Comparison of ENCODE assay signal across 8 mouse cellular contexts in the genomic region with DNA sequence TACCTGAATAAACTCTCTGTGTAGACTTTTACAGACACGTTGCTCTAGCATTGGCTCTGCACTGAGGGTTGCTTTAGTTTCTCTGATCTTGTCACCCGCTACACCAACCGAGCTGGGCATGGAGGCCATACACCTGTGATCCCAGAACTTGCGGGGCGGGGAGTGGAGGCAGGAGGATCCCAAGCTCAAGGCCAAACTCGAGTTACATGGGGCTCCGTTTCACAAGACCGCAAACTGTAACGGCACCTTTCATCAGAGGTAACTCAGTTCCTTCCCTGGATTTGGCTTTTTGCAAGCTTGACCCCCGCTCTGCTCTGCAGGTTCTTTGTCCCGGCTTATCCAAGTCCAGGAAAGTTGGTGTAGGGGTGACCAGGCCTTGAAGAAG. TPM values are rescaled to one million over a fixed set of nuclear protein-coding genes. Genes with fewer than 3 reads are reported as not detected.
DNase-seq lines count a peak whose midpoint lies in the region; ATAC-seq and TF ChIP-seq lines count a peak whose summit lies in the region.

No protein-coding gene starts in this region.

- peaks cover 24% of the 10 kb centered on the region for H3K4me1 ChIP-seq in kidney, embryonic 16.5 days (ENCODE audit: insufficient read depth, low read length)
- peaks cover 6% of the 10 kb centered on the region; the same call in 1 of the 2 replicates for H3K4me1 ChIP-seq in embryonic facial prominence, embryonic 11.5 days (ENCODE audit: control insufficient read depth, insufficient read depth, low read length)
- peaks cover 12% of the 10 kb centered on the region for H3K4me1 ChIP-seq in hindbrain, postnatal 0 days (ENCODE audit: insufficient read depth, low read length)
- H3K4me1 ChIP-seq in midbrain, postnatal 0 days (ENCODE audit: insufficient read depth, low read length) = peaks cover 5% of the 10 kb centered on the region; the same call in 1 of the 2 replicates

- peak overlapping the region; percentile 95 for H3K4me2 ChIP-seq in kidney, embryonic 16.5 days (replicated peaks; ENCODE audit: low read depth, low read length)
- H3K4me2 ChIP-seq in embryonic facial prominence, embryonic 11.5 days (ENCODE audit: low read depth, low read length) = peak overlapping the region; percentile 83
- peak overlapping the region; percentile 97 for H3K4me2 ChIP-seq in hindbrain, postnatal 0 days (ENCODE audit: low read depth, low read length)
- H3K4me2 ChIP-seq in midbrain, postnatal 0 days (ENCODE audit: low read depth, low read length, poor library complexity, severe bottlenecking) = peak overlapping the region; percentile 97

- no peaks in the 10 kb centered on the region for H3K27me3 ChIP-seq in kidney, embryonic 16.5 days (ENCODE audit: insufficient read depth, low read length)
- no peaks in the 10 kb centered on the region for H3K27me3 ChIP-seq in embryonic facial prominence, embryonic 11.5 days (ENCODE audit: control insufficient read depth, insufficient read depth, low read length)
- no peaks in the 10 kb centered on the region for H3K27me3 ChIP-seq in hindbrain, postnatal 0 days (ENCODE audit: insufficient read depth, low read length)
- peaks cover 3% of the 10 kb centered on the region; the same call in 1 of the 2 replicates for H3K27me3 ChIP-seq in midbrain, postnatal 0 days (ENCODE audit: insufficient read depth, low read length)

- no peak for DNase-seq in kidney, postnatal 14 days
- DNase-seq in embryonic facial prominence, embryonic 11.5 days (ENCODE audit: low spot score) = no peak
- DNase-seq in hindbrain, postnatal 0 days (ENCODE audit: low spot score) = no peak
- no peak for DNase-seq in midbrain, postnatal 0 days (ENCODE audit: low spot score)
- no peak for DNase-seq in gastrocnemius, postnatal 4 days (ENCODE audit: low spot score in 2 of 2)
- no peak for DNase-seq in layer of hippocampus, postnatal 10 days (ENCODE audit: low spot score in 2 of 2)
- DNase-seq in left cerebral cortex, adult 8-10 months (ENCODE audit: low spot score in 2 of 2) = no peak

- peak overlapping the region; percentile 85 for H3K9ac ChIP-seq in kidney, embryonic 16.5 days (replicated peaks; ENCODE audit: low read length)
- H3K9ac ChIP-seq in embryonic facial prominence, embryonic 11.5 days (replicated peaks; ENCODE audit: low read length) = peak overlapping the region; percentile 82
- H3K9ac ChIP-seq in hindbrain, postnatal 0 days (replicated peaks; ENCODE audit: low read length) = peak overlapping the region; percentile 77
- H3K9ac ChIP-seq in midbrain, postnatal 0 days (replicated peaks; ENCODE audit: low read length, poor library complexity, severe bottlenecking) = peak overlapping the region; percentile 77

- H3K4me3 ChIP-seq in kidney, embryonic 16.5 days (ENCODE audit: low read length) = peak overlapping the region; percentile 90
- peak overlapping the region; percentile 80 for H3K4me3 ChIP-seq in embryonic facial prominence, embryonic 11.5 days (ENCODE audit: low read depth, low read length)
- peak overlapping the region; percentile 91 for H3K4me3 ChIP-seq in hindbrain, postnatal 0 days (ENCODE audit: low read length)
- peak overlapping the region; percentile 68 for H3K4me3 ChIP-seq in midbrain, postnatal 0 days (ENCODE audit: low read depth, low read length)

- 21% methylated on average over 11 of the region's 11 CpGs for WGBS in kidney, embryonic 16.5 days
- WGBS in embryonic facial prominence, embryonic 11.5 days = 35% methylated on average over 11 of the region's 11 CpGs
- WGBS in hindbrain, postnatal 0 days = 31% methylated on average over 11 of the region's 11 CpGs
- WGBS in midbrain, postnatal 0 days = 33% methylated on average over 11 of the region's 11 CpGs

- H3K9me3 ChIP-seq in kidney, embryonic 16.5 days (ENCODE audit: low read length) = no peaks in the 10 kb centered on the region
- H3K9me3 ChIP-seq in embryonic facial prominence, embryonic 11.5 days (replicated peaks; ENCODE audit: control insufficient read depth, low read length) = no peaks in the 10 kb centered on the region
- H3K9me3 ChIP-seq in hindbrain, postnatal 0 days (ENCODE audit: low read length) = no peaks in the 10 kb centered on the region
- H3K9me3 ChIP-seq in midbrain, postnatal 0 days (ENCODE audit: low read length) = no peaks in the 10 kb centered on the region

- ATAC-seq in kidney, embryonic 16.5 days (ENCODE audit: low FRiP score, low TSS enrichment) = no peak
- ATAC-seq in embryonic facial prominence, embryonic 11.5 days (replicated peaks; ENCODE audit: insufficient number of reproducible peaks, low FRiP score, low TSS enrichment, low read depth) = no peak
- no peak for ATAC-seq in hindbrain, postnatal 0 days
- ATAC-seq in midbrain, postnatal 0 days (ENCODE audit: low FRiP score) = no peak

- H3K27ac ChIP-seq in kidney, embryonic 16.5 days (ENCODE audit: low read length) = peak overlapping the region; percentile 84; the same call in 1 of the 2 replicates
- H3K27ac ChIP-seq in embryonic facial prominence, embryonic 11.5 days (replicated peaks; ENCODE audit: low read depth, low read length) = no peak overlapping the region
- peak overlapping the region; percentile 80; the same call in 1 of the 2 replicates for H3K27ac ChIP-seq in hindbrain, postnatal 0 days
- no peak overlapping the region for H3K27ac ChIP-seq in midbrain, postnatal 0 days (ENCODE audit: low read depth, low read length)

- H3K36me3 ChIP-seq in kidney, embryonic 16.5 days (ENCODE audit: insufficient read depth, low read length) = no peaks in the 10 kb centered on the region
- no peaks in the 10 kb centered on the region for H3K36me3 ChIP-seq in embryonic facial prominence, embryonic 11.5 days (replicated peaks; ENCODE audit: control insufficient read depth, insufficient read depth, low read depth, low read length)
- H3K36me3 ChIP-seq in hindbrain, postnatal 0 days (ENCODE audit: insufficient read depth, low read length) = no peaks in the 10 kb centered on the region
- H3K36me3 ChIP-seq in midbrain, postnatal 0 days (ENCODE audit: insufficient read depth, low read length) = no peaks in the 10 kb centered on the region

- no peak for TF ChIP-seq CTCF in hindbrain, postnatal 0 days (IDR thresholded peaks at IDR 0.05; ENCODE audit: low read depth)
- no peak for TF ChIP-seq CTCF in midbrain, postnatal 0 days (IDR thresholded peaks at IDR 0.05)

RNA-seq across cellular contexts. Expression of gene Sec22c, which starts 1.0 kb away (rescaled TPM):
- 8.5 and 9.0 TPM in 2 replicates for polyA plus RNA-seq in kidney, embryonic 16.5 days (2015; fragmentation: Nextera tagmentation; extraction: Ambion mirVana)
- polyA plus RNA-seq in embryonic facial prominence, embryonic 11.5 days (2014; fragmentation: Nextera tagmentation; extraction: Ambion mirVana) = 11.6 and 12.3 TPM in 2 replicates
- 19.0 and 25.2 TPM in 2 replicates for total RNA-seq in hindbrain, postnatal 0 days (2014; rRNA removed)
- 26.2 and 28.6 TPM in 2 replicates for polyA plus RNA-seq in hindbrain, postnatal 0 days (2015; fragmentation: Nextera tagmentation; extraction: Ambion mirVana)
- total RNA-seq in midbrain, postnatal 0 days (2014; rRNA removed) = 26.9 and 34.3 TPM in 2 replicates
- polyA plus RNA-seq in midbrain, postnatal 0 days (2015; fragmentation: Nextera tagmentation; extraction: Ambion mirVana) = 30.5 and 34.4 TPM in 2 replicates
- total RNA-seq in gastrocnemius, postnatal 4 days (2021) = 1 to 10 TPM; 6.8 to 8.5 TPM
- total RNA-seq in layer of hippocampus, postnatal 10 days (2021) = 10 to 100 TPM; 30.4 to 33.4 TPM
- 10 to 100 TPM; 24.9 to 28.6 (median 26.6) TPM for total RNA-seq in left cerebral cortex, adult 8-10 months (2022)

RNA-seq across cellular contexts. Expression of gene Ss18l2, which starts 5.9 kb away (rescaled TPM):
- polyA plus RNA-seq in kidney, embryonic 16.5 days (2015; fragmentation: Nextera tagmentation; extraction: Ambion mirVana) = 107 and 114 TPM in 2 replicates
- 96.0 and 109 TPM in 2 replicates for polyA plus RNA-seq in embryonic facial prominence, embryonic 11.5 days (2014; fragmentation: Nextera tagmentation; extraction: Ambion mirVana)
- total RNA-seq in hindbrain, postnatal 0 days (2014; rRNA removed) = 62.4 and 62.6 TPM in 2 replicates
- 231 and 246 TPM in 2 replicates for polyA plus RNA-seq in hindbrain, postnatal 0 days (2015; fragmentation: Nextera tagmentation; extraction: Ambion mirVana)
- 51.4 and 59.6 TPM in 2 replicates for total RNA-seq in midbrain, postnatal 0 days (2014; rRNA removed)
- 204 and 218 TPM in 2 replicates for polyA plus RNA-seq in midbrain, postnatal 0 days (2015; fragmentation: Nextera tagmentation; extraction: Ambion mirVana)
- total RNA-seq in gastrocnemius, postnatal 4 days (2021) = 10 to 100 TPM; 80.4 to 80.8 TPM
- total RNA-seq in layer of hippocampus, postnatal 10 days (2021) = 10 to 100 TPM; 80.7 to 87.9 TPM
- total RNA-seq in left cerebral cortex, adult 8-10 months (2022) = 10 to 100 TPM; 77.1 to 81.7 (median 78.5) TPM

RNA-seq across cellular contexts. Expression of gene Nktr, which starts 14.7 kb away (rescaled TPM):
- 46.1 and 57.5 TPM in 2 replicates for polyA plus RNA-seq in kidney, embryonic 16.5 days (2015; fragmentation: Nextera tagmentation; extraction: Ambion mirVana)
- 59.7 and 61.2 TPM in 2 replicates for polyA plus RNA-seq in embryonic facial prominence, embryonic 11.5 days (2014; fragmentation: Nextera tagmentation; extraction: Ambion mirVana)
- total RNA-seq in hindbrain, postnatal 0 days (2014; rRNA removed) = 68.7 and 76.6 TPM in 2 replicates
- 47.1 and 50.4 TPM in 2 replicates for polyA plus RNA-seq in hindbrain, postnatal 0 days (2015; fragmentation: Nextera tagmentation; extraction: Ambion mirVana)
- 71.4 and 112 TPM in 2 replicates for total RNA-seq in midbrain, postnatal 0 days (2014; rRNA removed)
- polyA plus RNA-seq in midbrain, postnatal 0 days (2015; fragmentation: Nextera tagmentation; extraction: Ambion mirVana) = 42.1 and 50.7 TPM in 2 replicates
- total RNA-seq in gastrocnemius, postnatal 4 days (2021) = 100 to 1,000 TPM in 1 of 2 experiments, 10 to 100 TPM in 1; 75.2 to 104 TPM
- 100 to 1,000 TPM; 110 to 133 TPM for total RNA-seq in layer of hippocampus, postnatal 10 days (2021)
- total RNA-seq in left cerebral cortex, adult 8-10 months (2022) = 100 to 1,000 TPM in 1 of 4 experiments, 10 to 100 TPM in 3; 89.5 to 103 (median 92.6) TPM

RNA-seq across cellular contexts. Expression of gene Zfp651, which starts 54.9 kb away (rescaled TPM):
- polyA plus RNA-seq in kidney, embryonic 16.5 days (2015; fragmentation: Nextera tagmentation; extraction: Ambion mirVana) = 8.1 and 9.5 TPM in 2 replicates
- 4.9 and 5.1 TPM in 2 replicates for polyA plus RNA-seq in embryonic facial prominence, embryonic 11.5 days (2014; fragmentation: Nextera tagmentation; extraction: Ambion mirVana)
- 62.3 and 70.1 TPM in 2 replicates for total RNA-seq in hindbrain, postnatal 0 days (2014; rRNA removed)
- 23.6 and 25.5 TPM in 2 replicates for polyA plus RNA-seq in hindbrain, postnatal 0 days (2015; fragmentation: Nextera tagmentation; extraction: Ambion mirVana)
- 55.4 and 59.7 TPM in 2 replicates for total RNA-seq in midbrain, postnatal 0 days (2014; rRNA removed)
- 21.3 and 22.8 TPM in 2 replicates for polyA plus RNA-seq in midbrain, postnatal 0 days (2015; fragmentation: Nextera tagmentation; extraction: Ambion mirVana)
- total RNA-seq in gastrocnemius, postnatal 4 days (2021) = 10 to 100 TPM; 88.6 to 91.6 TPM
- 100 to 1,000 TPM; 104 to 108 TPM for total RNA-seq in layer of hippocampus, postnatal 10 days (2021)
- 100 to 1,000 TPM in 3 of 4 experiments, 10 to 100 TPM in 1; 96.9 to 107 (median 105) TPM for total RNA-seq in left cerebral cortex, adult 8-10 months (2022)

Comparison
In these comparisons a context has a peak if more than half of its experiments do, and no peak if none do; other contexts are left out.
1. H3K27ac ChIP-seq: peak in kidney, embryonic 16.5 days (single experiment) and hindbrain, postnatal 0 days (single experiment); none in embryonic facial prominence, embryonic 11.5 days (single experiment) and midbrain, postnatal 0 days (single experiment).
2. Peak in every context shown above with its lines, with median percentiles within 50 percentile points of each other: H3K4me2 ChIP-seq, H3K4me3 ChIP-seq and H3K9ac ChIP-seq.